Mouse (Mus musculus): ENCODE measurements around the gene Pik3ca. TPM values are rescaled to one million over a fixed set of nuclear protein-coding genes. Genes with fewer than 3 reads are reported as not detected.

Gene Pik3ca
- polyA plus RNA-seq, 1 experiment from 2014 or later: 5.9 TPM

DNA sequence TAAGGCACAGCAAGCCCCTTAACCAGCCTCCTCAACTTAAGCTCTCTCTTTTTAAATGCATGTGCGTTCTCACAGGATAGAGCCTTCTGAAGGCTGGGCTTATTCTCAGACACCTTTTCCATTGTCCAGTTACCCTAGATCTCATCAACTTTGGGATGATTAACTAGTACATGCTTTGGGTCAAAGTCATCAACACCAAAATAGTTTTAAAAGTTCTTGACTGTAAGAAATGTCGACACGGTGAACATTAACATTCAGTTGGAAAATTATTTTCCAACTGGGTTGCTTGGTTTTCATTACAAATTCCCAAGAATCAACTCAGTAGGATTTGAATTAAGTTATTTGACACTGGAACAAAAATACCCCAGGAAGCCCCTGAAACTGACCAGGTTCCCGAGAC lies 4.6 kb upstream of the Pik3ca start:
- 85% methylated on average over 4 of the region's 4 CpGs for WGBS
- H3K27ac ChIP-seq (ENCODE audit: low read depth, low read length): no peak overlapping the region
- TF ChIP-seq CTCF (IDR thresholded peaks at IDR 0.05; ENCODE audit: low read depth): no peak
- no peak overlapping the region for H3K4me3 ChIP-seq (ENCODE audit: low read depth, low read length)
- no peaks in the 10 kb centered on the region for H3K9me3 ChIP-seq (ENCODE audit: control insufficient read depth)
- H3K9ac ChIP-seq (ENCODE audit: low read depth, low read length): no peak overlapping the region
- no peaks in the 10 kb centered on the region for H3K4me1 ChIP-seq (replicated peaks; ENCODE audit: control insufficient read depth, insufficient read depth, low read length)
- no peaks in the 10 kb centered on the region for H3K36me3 ChIP-seq (ENCODE audit: control insufficient read depth, insufficient read depth)
- no peak overlapping the region for H3K4me2 ChIP-seq (replicated peaks; ENCODE audit: low read depth)
- no peak for ATAC-seq
- H3K27me3 ChIP-seq (replicated peaks; ENCODE audit: control insufficient read depth, insufficient read depth, low read length): no peaks in the 10 kb centered on the region

DNA sequence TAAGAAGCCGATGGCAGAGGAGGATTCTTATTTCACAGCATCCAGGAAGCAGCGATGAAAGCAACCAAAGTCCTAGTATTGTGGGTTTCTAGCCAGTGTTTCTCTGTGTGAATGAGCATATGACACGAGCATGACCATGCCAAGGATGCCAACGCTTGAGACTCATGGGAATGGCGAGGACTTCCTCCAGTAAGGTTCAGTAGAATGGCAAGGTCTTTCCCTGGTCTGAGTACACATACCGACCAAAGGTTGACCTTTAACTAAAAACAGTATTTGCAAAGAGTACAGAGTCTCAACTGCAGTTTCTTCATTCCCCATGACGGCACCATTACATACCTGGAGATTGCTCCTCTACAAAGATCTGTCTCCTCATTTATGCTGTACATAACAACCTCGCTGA lies 3.5 kb upstream of the Pik3ca start:
- WGBS: 81% methylated on average over 8 of the region's 8 CpGs
- H3K27me3 ChIP-seq (replicated peaks; ENCODE audit: control insufficient read depth, insufficient read depth, low read length): no peaks in the 10 kb centered on the region
- TF ChIP-seq CTCF (IDR thresholded peaks at IDR 0.05; ENCODE audit: low read depth): no peak
- no peaks in the 10 kb centered on the region for H3K9me3 ChIP-seq (ENCODE audit: control insufficient read depth)
- ATAC-seq: no peak
- peaks cover 3% of the 10 kb centered on the region; the same call in 1 of the 2 replicates for H3K4me1 ChIP-seq (replicated peaks; ENCODE audit: control insufficient read depth, insufficient read depth, low read length)
- no peaks in the 10 kb centered on the region for H3K36me3 ChIP-seq (ENCODE audit: control insufficient read depth, insufficient read depth)
- no peak overlapping the region for H3K4me3 ChIP-seq (ENCODE audit: low read depth, low read length)
- H3K9ac ChIP-seq (ENCODE audit: low read depth, low read length): no peak overlapping the region
- no peak overlapping the region for H3K4me2 ChIP-seq (replicated peaks; ENCODE audit: low read depth)
- H3K27ac ChIP-seq (ENCODE audit: low read depth, low read length): no peak overlapping the region

DNA sequence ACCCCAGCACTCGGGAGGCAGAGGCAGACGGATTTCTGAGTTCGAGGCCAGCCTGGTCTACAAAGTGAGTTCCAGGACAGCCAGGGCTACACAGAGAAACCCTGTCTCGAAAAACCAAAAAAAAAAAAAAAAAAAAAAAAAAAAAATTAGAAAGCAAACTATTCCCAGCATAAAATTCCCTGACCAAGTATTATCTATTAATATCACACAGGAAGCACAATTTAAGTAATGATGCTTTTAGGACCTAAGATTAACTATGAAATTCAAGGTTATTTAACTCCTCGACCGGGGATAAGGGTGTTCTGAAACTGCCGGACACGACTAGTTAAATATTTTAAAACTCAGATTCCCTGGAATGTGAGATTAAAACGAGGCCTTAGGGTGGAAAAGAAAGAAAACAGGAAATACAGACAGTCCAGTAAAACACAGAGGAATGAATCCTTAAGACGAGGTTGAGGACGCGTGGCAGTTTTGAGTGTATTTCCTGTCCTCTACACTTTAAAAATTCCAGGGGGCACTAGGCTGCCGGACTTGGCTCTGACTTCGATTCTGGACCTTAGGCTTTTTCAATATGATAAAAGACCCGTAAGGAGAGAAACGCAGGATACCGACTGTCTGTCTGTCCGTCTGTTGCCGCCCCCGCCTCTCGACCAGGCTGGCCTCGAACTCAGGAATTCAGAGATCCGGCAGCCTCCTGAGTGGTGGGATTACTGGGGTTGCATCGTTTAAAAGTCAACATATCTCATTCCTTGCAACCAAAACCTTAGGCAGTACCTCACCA lies 1.5 kb upstream of the Pik3ca start:
- TF ChIP-seq CTCF (IDR thresholded peaks at IDR 0.05; ENCODE audit: low read depth): peak; percentile 43
- WGBS: 12% methylated on average over 23 of the region's 24 CpGs

DNA sequence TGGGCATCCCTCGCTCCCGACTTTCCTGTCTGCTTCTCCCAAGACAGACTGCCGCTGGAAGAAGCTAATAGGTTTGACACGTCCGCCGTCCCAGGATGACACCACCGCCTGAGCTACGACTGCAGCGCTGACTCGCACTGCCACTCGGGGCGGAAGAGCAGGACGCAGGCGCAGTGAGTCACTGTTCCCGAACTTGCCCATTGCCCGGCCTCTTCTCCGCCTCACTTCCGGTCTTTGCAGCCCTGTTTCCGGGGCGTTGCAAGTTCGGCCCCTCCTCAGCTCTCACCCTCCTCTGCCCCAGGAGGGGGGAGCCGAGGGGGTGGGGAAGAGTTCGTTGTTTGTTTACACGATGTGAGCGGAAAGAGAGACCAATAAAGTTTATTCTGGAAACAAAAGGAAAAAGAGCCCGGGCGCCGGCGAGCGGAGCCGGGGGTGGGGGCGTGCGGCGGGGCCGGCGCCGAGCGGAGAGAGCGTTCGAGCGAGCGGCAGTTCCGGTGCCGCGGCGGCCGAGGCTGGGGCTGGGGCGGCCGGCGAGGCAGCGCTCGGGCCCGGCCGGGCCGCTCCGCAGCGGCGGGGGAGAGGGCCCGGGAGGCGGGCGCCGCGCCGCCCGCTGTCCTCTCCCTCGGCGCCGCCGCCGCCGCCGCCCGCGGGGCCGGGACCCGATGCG lies 544 bp upstream of the Pik3ca start:
- WGBS: under 1% methylated on average over 38 of the region's 77 CpGs
- ATAC-seq: peak; percentile 98
- Histone ChIP-seq H3K9me3 (ENCODE audit: control insufficient read depth) (no peaks in the 10 kb centered on the region), H3K4me3 (ENCODE audit: low read depth, low read length) (peak overlapping the region; percentile 84), H3K9ac (ENCODE audit: low read depth, low read length) (peak overlapping the region; percentile 97), H3K36me3 (ENCODE audit: control insufficient read depth, insufficient read depth) (no peaks in the 10 kb centered on the region), H3K4me1 (replicated peaks; ENCODE audit: control insufficient read depth, insufficient read depth, low read length) (peaks cover 11% of the 10 kb centered on the region), H3K27me3 (replicated peaks; ENCODE audit: control insufficient read depth, insufficient read depth, low read length) (no peaks in the 10 kb centered on the region), H3K27ac (ENCODE audit: low read depth, low read length) (peak overlapping the region; percentile 99), H3K4me2 (replicated peaks; ENCODE audit: low read depth) (peak overlapping the region; percentile 77)
- TF ChIP-seq CTCF (IDR thresholded peaks at IDR 0.05; ENCODE audit: low read depth): peak; percentile 41

More for the DNA sequence above, 1.5 kb upstream of the Pik3ca start:
- H3K9ac ChIP-seq (ENCODE audit: low read depth, low read length): peak overlapping the region; percentile 97
- H3K27me3 ChIP-seq (replicated peaks; ENCODE audit: control insufficient read depth, insufficient read depth, low read length): no peaks in the 10 kb centered on the region
- H3K4me2 ChIP-seq (replicated peaks; ENCODE audit: low read depth): peak overlapping the region; percentile 77
- no peaks in the 10 kb centered on the region for H3K9me3 ChIP-seq (ENCODE audit: control insufficient read depth)
- no peaks in the 10 kb centered on the region for H3K36me3 ChIP-seq (ENCODE audit: control insufficient read depth, insufficient read depth)
- H3K4me1 ChIP-seq (replicated peaks; ENCODE audit: control insufficient read depth, insufficient read depth, low read length): peaks cover 11% of the 10 kb centered on the region
- no peak for ATAC-seq
- H3K27ac ChIP-seq (ENCODE audit: low read depth, low read length): peak overlapping the region; percentile 99
- peak overlapping the region; percentile 84 for H3K4me3 ChIP-seq (ENCODE audit: low read depth, low read length)

DNA sequence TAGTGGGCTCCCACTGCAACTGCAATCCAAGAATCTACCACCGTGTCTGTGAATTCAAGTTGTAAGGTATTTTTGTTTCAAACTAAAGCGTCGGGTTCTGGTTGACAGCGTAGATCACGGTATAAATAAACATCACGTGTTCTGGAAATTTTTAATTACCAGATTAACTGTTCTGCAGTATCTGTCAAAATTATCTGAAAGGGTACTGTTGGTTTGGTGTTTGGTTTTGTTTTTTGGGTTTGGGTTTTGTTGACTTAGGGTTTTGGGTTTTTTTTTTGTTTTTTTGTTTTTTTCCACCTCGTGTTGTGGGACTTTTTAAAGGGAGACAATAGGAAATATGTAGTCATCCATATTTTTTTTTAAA lies 686 bp downstream of the Pik3ca start:
- no peaks in the 10 kb centered on the region for H3K9me3 ChIP-seq (ENCODE audit: control insufficient read depth)
- H3K27me3 ChIP-seq (replicated peaks; ENCODE audit: control insufficient read depth, insufficient read depth, low read length): no peaks in the 10 kb centered on the region
- peak overlapping the region; percentile 77 for H3K4me2 ChIP-seq (replicated peaks; ENCODE audit: low read depth)
- H3K27ac ChIP-seq (ENCODE audit: low read depth, low read length): no peak overlapping the region
- TF ChIP-seq CTCF (IDR thresholded peaks at IDR 0.05; ENCODE audit: low read depth): no peak
- peak overlapping the region; percentile 84 for H3K4me3 ChIP-seq (ENCODE audit: low read depth, low read length)
- ATAC-seq: no peak
- H3K36me3 ChIP-seq (ENCODE audit: control insufficient read depth, insufficient read depth): no peaks in the 10 kb centered on the region
- H3K4me1 ChIP-seq (replicated peaks; ENCODE audit: control insufficient read depth, insufficient read depth, low read length): peaks cover 11% of the 10 kb centered on the region
- 3% methylated on average over 7 of the region's 7 CpGs for WGBS
- no peak overlapping the region for H3K9ac ChIP-seq (ENCODE audit: low read depth, low read length)

DNA sequence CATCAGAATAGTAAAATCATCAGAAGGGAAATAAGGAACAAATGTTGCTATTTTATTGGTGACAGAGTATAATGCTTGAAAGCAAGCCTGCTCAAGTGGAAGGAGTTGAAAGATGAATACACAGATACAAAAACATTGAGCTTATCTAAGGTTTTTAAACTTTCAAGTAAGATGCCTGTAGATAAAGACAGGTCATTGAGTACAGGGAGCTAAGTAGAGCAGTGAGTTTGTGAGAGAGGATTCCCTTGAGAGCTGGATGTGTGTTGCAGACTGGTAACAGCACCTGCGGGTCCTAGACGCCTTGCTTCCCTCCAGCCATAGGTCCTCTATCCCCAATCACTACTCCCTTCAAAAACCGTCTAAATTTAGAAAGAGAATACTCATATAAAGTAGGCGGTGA lies 1.2 kb downstream of the Pik3ca start:
- no peaks in the 10 kb centered on the region for H3K36me3 ChIP-seq (ENCODE audit: control insufficient read depth, insufficient read depth)
- no peaks in the 10 kb centered on the region for H3K9me3 ChIP-seq (ENCODE audit: control insufficient read depth)
- no peak for ATAC-seq
- peaks cover 11% of the 10 kb centered on the region for H3K4me1 ChIP-seq (replicated peaks; ENCODE audit: control insufficient read depth, insufficient read depth, low read length)
- H3K9ac ChIP-seq (ENCODE audit: low read depth, low read length): no peak overlapping the region
- H3K4me3 ChIP-seq (ENCODE audit: low read depth, low read length): peak overlapping the region; percentile 84; the same call in 1 of the 2 replicates
- no peaks in the 10 kb centered on the region for H3K27me3 ChIP-seq (replicated peaks; ENCODE audit: control insufficient read depth, insufficient read depth, low read length)
- no peak overlapping the region for H3K27ac ChIP-seq (ENCODE audit: low read depth, low read length)
- TF ChIP-seq CTCF (IDR thresholded peaks at IDR 0.05; ENCODE audit: low read depth): no peak
- WGBS: 22% methylated on average over 4 of the region's 4 CpGs
- peak overlapping the region; percentile 77 for H3K4me2 ChIP-seq (replicated peaks; ENCODE audit: low read depth)

Measured in intestine, postnatal 0 days (tissue).